Mouse (Mus musculus) heart, embryonic 11.5 days (tissue): ENCODE results near the gene Akr7a5. TPM values are rescaled to one million over a fixed set of nuclear protein-coding genes. Genes with fewer than 3 reads are reported as not detected.

Experiments
- ATAC-seq: fragments of 200-750 bp; cut with Nextera tagmentation; replicated peaks from 2 replicates; pipeline ENCODE4 v1.8.0; 2017; ENCODE audit warnings: moderate library complexity; ENCODE audit not compliant: insufficient number of reproducible peaks, low FRiP score, low TSS enrichment
- H3K27ac ChIP-seq: fragments of 300-500 bp; sonication (generic); 2 replicates; pipeline ENCODE4 v1.5.1; 2014; ENCODE audit warnings: mild to moderate bottlenecking, low read depth, low read length
- H3K27me3 ChIP-seq: fragments of 300-500 bp; sonication (generic); 2 replicates; pipeline ENCODE4 v1.6.1; 2014; ENCODE audit warnings: mild to moderate bottlenecking, low read length, mixed read lengths; ENCODE audit not compliant: control insufficient read depth, insufficient read depth
- H3K36me3 ChIP-seq: fragments of 300-500 bp; sonication (generic); 2 replicates; pipeline ENCODE4 v1.6.1; 2014; ENCODE audit warnings: mild to moderate bottlenecking, low read length, moderate library complexity, mixed read lengths; ENCODE audit not compliant: control insufficient read depth, insufficient read depth
- H3K4me1 ChIP-seq: fragments of 300-500 bp; sonication (generic); 2 replicates; pipeline ENCODE4 v1.6.1; 2014; ENCODE audit warnings: low read length; ENCODE audit not compliant: control insufficient read depth, insufficient read depth
- H3K4me2 ChIP-seq: fragments of 300-500 bp; sonication (generic); 2 replicates; pipeline ENCODE4 v1.6.1; 2014; ENCODE audit warnings: mild to moderate bottlenecking, moderate library complexity
- H3K4me3 ChIP-seq: fragments of 300-500 bp; sonication (generic); 2 replicates; pipeline ENCODE4 v1.5.1; 2014; ENCODE audit warnings: low read depth, low read length
- H3K9ac ChIP-seq: fragments of 300-500 bp; sonication (generic); 2 replicates; pipeline ENCODE4 v1.6.1; 2014; ENCODE audit warnings: mild to moderate bottlenecking, low read depth, low read length, moderate library complexity
- H3K9me3 ChIP-seq: fragments of 300-500 bp; sonication (generic); replicated peaks from 2 replicates; pipeline ENCODE4 v1.6.1; 2016; ENCODE audit warnings: low read length; ENCODE audit not compliant: control insufficient read depth
- WGBS: fragments of 180-500 bp; shearing (Covaris S2); extraction: QIAGEN DNeasy Blood & Tissue Kit; methylation state at CpG from one replicate; pipeline ENCODE4 v1.1.7; 2014; ENCODE audit not compliant: insufficient replicate concordance; 5-methylcytosine and 5-hydroxymethylcytosine counted together
- microRNA-seq: library from miRNA; unstranded; fragments of <30 nt; microRNA quantifications from one replicate; pipeline ENCODE4, GENCODE M21; 2016; ENCODE audit warnings: borderline number of aligned reads
- polyA plus RNA-seq: library from polyadenylated mRNA; unstranded; fragments of >200 nt; fragmentation: Nextera tagmentation; extraction: Ambion mirVana; gene quantifications from 2 replicates; pipeline ENCODE4 v1.2.1, GENCODE M21; 2014

The Akr7a5 gene
- polyA plus RNA-seq, 1 experiment from 2014 or later: 53.7 TPM

- H3K4me1 ChIP-seq: peaks cover 14% of the 10 kb centered on the region
- peaks cover 21% of the 10 kb centered on the region for H3K36me3 ChIP-seq
- ATAC-seq: peak; percentile 86
- peak within 1 kb of the TSS; percentile 82 for H3K4me3 ChIP-seq
- peak within 1 kb of the TSS; percentile 90 for H3K4me2 ChIP-seq
- no peaks in the 10 kb centered on the region for H3K9me3 ChIP-seq
- 1% methylated on average over 64 of the region's 64 CpGs for WGBS
- H3K27ac ChIP-seq: peak within 1 kb of the TSS; percentile 89
- no peaks in the 10 kb centered on the region for H3K27me3 ChIP-seq
- peak within 1 kb of the TSS; percentile 78 for H3K9ac ChIP-seq
These were observed 41.6 kb downstream of the Akr7a5 start, which contains the start of the genes Mrto4, Emc1 and Ubr4 for GRCm38 (mm10) chr4:139351931-139352711. Mrto4 (minus strand) TSS chr4:139352576. Emc1 (plus strand) TSS chr4:139352587. Ubr4 (plus strand) TSS chr4:139352609.

GRCm38 (mm10) chr4:139352832-139353231, 42.3 kb downstream of the Akr7a5 start:
- Histone ChIP-seq H3K27ac (peak overlapping the region; percentile 89; the same call in 1 of the 2 replicates), H3K9ac (peak overlapping the region; percentile 78), H3K4me2 (peak overlapping the region; percentile 90), H3K4me3 (peak overlapping the region; percentile 82), H3K9me3 (no peaks in the 10 kb centered on the region), H3K36me3 (peaks cover 24% of the 10 kb centered on the region), H3K27me3 (no peaks in the 10 kb centered on the region), H3K4me1 (peaks cover 14% of the 10 kb centered on the region)
- 0 out of 2 replicates have a peak, but pooled peaks have one; percentile 16 for ATAC-seq
- 0% methylated on average over 7 of the region's 7 CpGs for WGBS

- H3K36me3 ChIP-seq: peaks cover 39% of the 10 kb centered on the region
- no peaks in the 10 kb centered on the region for H3K9me3 ChIP-seq
- no peak overlapping the region for H3K4me2 ChIP-seq
- H3K4me1 ChIP-seq: peaks cover 5% of the 10 kb centered on the region; the same call in 1 of the 2 replicates
- no peak overlapping the region for H3K4me3 ChIP-seq
- H3K27me3 ChIP-seq: no peaks in the 10 kb centered on the region
- WGBS: 90% methylated on average over 3 of the region's 3 CpGs
- no peak overlapping the region for H3K27ac ChIP-seq
- no peak overlapping the region for H3K9ac ChIP-seq
- ATAC-seq: no peak
These were observed 46.7 kb downstream of the Akr7a5 start for GRCm38 (mm10) chr4:139357211-139357610.

GRCm38 (mm10) chr4:139360761-139361548, 50.4 kb downstream of the Akr7a5 start:
- peaks cover 59% of the 10 kb centered on the region for H3K36me3 ChIP-seq
- no peaks in the 10 kb centered on the region for H3K9me3 ChIP-seq
- H3K4me2 ChIP-seq: no peak overlapping the region
- H3K9ac ChIP-seq: no peak overlapping the region
- no peak overlapping the region for H3K27ac ChIP-seq
- no peak for ATAC-seq
- H3K4me1 ChIP-seq: no peaks in the 10 kb centered on the region
- WGBS: 80% methylated on average over 11 of the region's 11 CpGs
- H3K4me3 ChIP-seq: no peak overlapping the region
- H3K27me3 ChIP-seq: no peaks in the 10 kb centered on the region

GRCm38 (mm10) chr4:139367336-139367735, 56.8 kb downstream of the Akr7a5 start:
- H3K4me2 ChIP-seq: no peak overlapping the region
- H3K4me1 ChIP-seq: no peaks in the 10 kb centered on the region
- peaks cover 53% of the 10 kb centered on the region for H3K36me3 ChIP-seq
- H3K9ac ChIP-seq: no peak overlapping the region
- no peaks in the 10 kb centered on the region for H3K27me3 ChIP-seq
- WGBS: 95% methylated on average over 3 of the region's 3 CpGs
- H3K9me3 ChIP-seq: no peaks in the 10 kb centered on the region
- no peak for ATAC-seq
- H3K4me3 ChIP-seq: no peak overlapping the region
- no peak overlapping the region for H3K27ac ChIP-seq

Small RNA genes within 50 kb of the gene (microRNA-seq; reads per million reads assigned to microRNA genes)
- gene Gm24245 (16.0 reads per million, percentile 48 among the genes with 10 or more reads in this experiment), gene Gm25732 (2.6 reads per million, percentile 29 among the genes with 10 or more reads in this experiment)

Other genes with a start within 250 kb of the Akr7a5 start
- gene Htr6, start 235.2 kb upstream of the Akr7a5 start, polyA plus RNA-seq: not detected in 2 replicates
- gene Nbl1, start 217.8 kb upstream of the Akr7a5 start, polyA plus RNA-seq: 6.3 and 7.2 TPM in 2 replicates
- gene Minos1, start 179.6 kb upstream of the Akr7a5 start, polyA plus RNA-seq: 649 and 675 TPM in 2 replicates
- gene Capzb, start 117.8 kb upstream of the Akr7a5 start, polyA plus RNA-seq: 316 and 319 TPM in 2 replicates
- gene Pqlc2, start within 50 bp of the Akr7a5 start, polyA plus RNA-seq: 11.3 and 12.8 TPM in 2 replicates
- gene Mrto4, start 41.8 kb downstream of the Akr7a5 start, polyA plus RNA-seq: 88.6 and 98.2 TPM in 2 replicates
- 31.8 and 38.4 TPM in 2 replicates for gene Emc1, start 41.8 kb downstream of the Akr7a5 start, polyA plus RNA-seq
- 69.0 and 71.5 TPM in 2 replicates for gene Ubr4, start 41.9 kb downstream of the Akr7a5 start, polyA plus RNA-seq
- gene Iffo2, start 219.8 kb downstream of the Akr7a5 start, polyA plus RNA-seq: 2.2 and 2.7 TPM in 2 replicates